Mouse (Mus musculus) neural tube, embryonic 13.5 days (tissue): ENCODE data around the gene Gm9507. TPM values are rescaled to one million over a fixed set of nuclear protein-coding genes. Genes with fewer than 3 reads are reported as not detected.

Experiments
- ATAC-seq: fragments of 200-750 bp; cut with Nextera tagmentation; 2 replicates; pipeline ENCODE4 v1.8.0; 2017; ENCODE audit warnings: low read depth, mild to moderate bottlenecking, moderate TSS enrichment, moderate library complexity
- H3K27ac ChIP-seq: fragments of 300-500 bp; sonication (generic); replicated peaks from 2 replicates; pipeline ENCODE4 v1.5.1; 2015; ENCODE audit warnings: moderate library complexity, mild to moderate bottlenecking, inconsistent platforms
- H3K27me3 ChIP-seq: fragments of 300-500 bp; sonication (generic); 2 replicates; pipeline ENCODE4 v1.6.1; 2015; ENCODE audit warnings: mild to moderate bottlenecking, inconsistent platforms
- H3K36me3 ChIP-seq: fragments of 300-500 bp; sonication (generic); 2 replicates; pipeline ENCODE4 v1.6.1; 2015; ENCODE audit warnings: mild to moderate bottlenecking, inconsistent platforms
- H3K4me1 ChIP-seq: fragments of 300-500 bp; sonication (generic); replicated peaks from 2 replicates; pipeline ENCODE4 v1.6.1; 2015; ENCODE audit warnings: inconsistent platforms
- H3K4me2 ChIP-seq: fragments of 300-500 bp; sonication (generic); 2 replicates; pipeline ENCODE4 v1.6.1; 2015; ENCODE audit warnings: inconsistent platforms, mild to moderate bottlenecking, moderate library complexity
- H3K4me3 ChIP-seq: fragments of 300-500 bp; sonication (generic); 2 replicates; pipeline ENCODE4 v1.5.1; 2015; ENCODE audit warnings: mild to moderate bottlenecking, inconsistent platforms
- H3K9ac ChIP-seq: fragments of 300-500 bp; sonication (generic); 2 replicates; pipeline ENCODE4 v1.6.1; 2015; ENCODE audit warnings: moderate library complexity, mild to moderate bottlenecking, inconsistent platforms
- H3K9me3 ChIP-seq: fragments of 300-500 bp; sonication (generic); 2 replicates; pipeline ENCODE4 v1.6.1; 2016; ENCODE audit warnings: inconsistent platforms
- WGBS: fragments of 180-500 bp; shearing (Covaris S2); methylation state at CpG from one replicate; pipeline ENCODE4 v1.1.7; 2015; 5-methylcytosine and 5-hydroxymethylcytosine counted together
- polyA plus RNA-seq: library from polyadenylated mRNA; unstranded; fragments of >200 nt; fragmentation: Nextera tagmentation; extraction: Ambion mirVana; gene quantifications from 2 replicates; pipeline ENCODE4 v1.2.1, GENCODE M21; 2015

Gm9507 gene
- not detected in 2 replicates for polyA plus RNA-seq

- 71% methylated on average over 5 of the region's 5 CpGs for WGBS
- Histone ChIP-seq H3K9me3 (no peaks in the 10 kb centered on the region), H3K4me2 (no peak within 1 kb of the TSS), H3K27me3 (no peaks in the 10 kb centered on the region), H3K4me1 (no peaks in the 10 kb centered on the region), H3K27ac (no peak within 1 kb of the TSS), H3K9ac (no peak within 1 kb of the TSS), H3K36me3 (no peaks in the 10 kb centered on the region), H3K4me3 (no peak within 1 kb of the TSS)
- no peak for ATAC-seq
Observed at GRCm38 (mm10) chr10:77811743-77812142, at the start of gene Gm9507. Gene Gm9507, minus strand, starts transcription at chr10:77811843.

- Histone ChIP-seq H3K9ac (no peak within 1 kb of the TSS), H3K27me3 (no peaks in the 10 kb centered on the region), H3K27ac (no peak within 1 kb of the TSS), H3K9me3 (no peaks in the 10 kb centered on the region), H3K4me2 (no peak within 1 kb of the TSS), H3K4me3 (no peak within 1 kb of the TSS), H3K36me3 (no peaks in the 10 kb centered on the region), H3K4me1 (0 out of 2 replicates have a peak, but pooled peaks cover 3% of the 10 kb centered on the region)
- 72% methylated on average over 9 of the region's 9 CpGs for WGBS
- ATAC-seq = no peak
Observed at GRCm38 (mm10) chr10:77852559-77852958, 40.9 kb upstream of the Gm9507 start, which contains the start of gene Gm10318. Gene Gm10318, plus strand, starts transcription at chr10:77852859.

- no peak overlapping the region for H3K9ac ChIP-seq
- no peaks in the 10 kb centered on the region for H3K27me3 ChIP-seq
- ATAC-seq = no peak
- H3K4me1 ChIP-seq = no peaks in the 10 kb centered on the region
- no peak overlapping the region for H3K4me2 ChIP-seq
- H3K36me3 ChIP-seq = no peaks in the 10 kb centered on the region
- no peak overlapping the region for H3K4me3 ChIP-seq
- 93% methylated on average over 2 of the region's 2 CpGs for WGBS
- peaks cover 22% of the 10 kb centered on the region for H3K9me3 ChIP-seq
- no peak overlapping the region for H3K27ac ChIP-seq
Observed at GRCm38 (mm10) chr10:77847538-77847937, 35.9 kb upstream of the Gm9507 start.

GRCm38 (mm10) chr10:77846961-77847360, 35.3 kb upstream of the Gm9507 start:
- no peak overlapping the region for H3K4me3 ChIP-seq
- H3K4me2 ChIP-seq = no peak overlapping the region
- ATAC-seq = no peak
- no peak overlapping the region for H3K9ac ChIP-seq
- no peaks in the 10 kb centered on the region for H3K4me1 ChIP-seq
- H3K36me3 ChIP-seq = no peaks in the 10 kb centered on the region
- H3K9me3 ChIP-seq = peaks cover 22% of the 10 kb centered on the region
- H3K27ac ChIP-seq = no peak overlapping the region
- H3K27me3 ChIP-seq = no peaks in the 10 kb centered on the region
- 26% methylated on average over 2 of the region's 2 CpGs for WGBS

GRCm38 (mm10) chr10:77846503-77846902, 34.9 kb upstream of the Gm9507 start, which contains the start of gene Gm36176:
Gene Gm36176, plus strand, starts transcription at chr10:77846803.
- H3K4me1 ChIP-seq = no peaks in the 10 kb centered on the region
- peaks cover 24% of the 10 kb centered on the region for H3K9me3 ChIP-seq
- H3K9ac ChIP-seq = no peak within 1 kb of the TSS
- no peaks in the 10 kb centered on the region for H3K36me3 ChIP-seq
- no peak for ATAC-seq
- no peaks in the 10 kb centered on the region for H3K27me3 ChIP-seq
- H3K4me2 ChIP-seq = no peak within 1 kb of the TSS
- 74% methylated on average over 3 of the region's 3 CpGs for WGBS
- H3K4me3 ChIP-seq = no peak within 1 kb of the TSS
- no peak within 1 kb of the TSS for H3K27ac ChIP-seq

GRCm38 (mm10) chr10:77839006-77839405, 27.4 kb upstream of the Gm9507 start:
- no peak overlapping the region for H3K4me3 ChIP-seq
- WGBS = 83% methylated on average over 6 of the region's 6 CpGs
- no peak overlapping the region for H3K27ac ChIP-seq
- no peaks in the 10 kb centered on the region for H3K4me1 ChIP-seq
- no peak for ATAC-seq
- no peak overlapping the region for H3K9ac ChIP-seq
- H3K27me3 ChIP-seq = no peaks in the 10 kb centered on the region
- no peak overlapping the region for H3K4me2 ChIP-seq
- peaks cover 18% of the 10 kb centered on the region for H3K9me3 ChIP-seq
- no peaks in the 10 kb centered on the region for H3K36me3 ChIP-seq

GRCm38 (mm10) chr10:77835647-77836046, 24.0 kb upstream of the Gm9507 start, which contains the start of gene Krtap10-10:
Gene Krtap10-10, plus strand, starts transcription at chr10:77835947.
- ATAC-seq = no peak
- H3K27me3 ChIP-seq = no peaks in the 10 kb centered on the region
- H3K4me1 ChIP-seq = no peaks in the 10 kb centered on the region
- H3K36me3 ChIP-seq = no peaks in the 10 kb centered on the region
- H3K9me3 ChIP-seq = no peaks in the 10 kb centered on the region
- H3K27ac ChIP-seq = no peak within 1 kb of the TSS
- H3K9ac ChIP-seq = no peak within 1 kb of the TSS
- H3K4me3 ChIP-seq = no peak within 1 kb of the TSS
- no peak within 1 kb of the TSS for H3K4me2 ChIP-seq
- WGBS = 73% methylated on average over 6 of the region's 9 CpGs

- no peak for ATAC-seq
- Histone ChIP-seq H3K27ac (no peak within 1 kb of the TSS), H3K4me2 (no peak within 1 kb of the TSS), H3K4me1 (no peaks in the 10 kb centered on the region), H3K27me3 (no peaks in the 10 kb centered on the region), H3K4me3 (no peak within 1 kb of the TSS), H3K9me3 (peaks cover 5% of the 10 kb centered on the region; the same call in 1 of the 2 replicates), H3K36me3 (no peaks in the 10 kb centered on the region), H3K9ac (no peak within 1 kb of the TSS)
- 83% methylated on average over 6 of the region's 6 CpGs for WGBS
Observed at GRCm38 (mm10) chr10:77826951-77827350, 15.3 kb upstream of the Gm9507 start, which contains the start of gene Krtap10-4. Gene Krtap10-4, minus strand, starts transcription at chr10:77827095.

- Histone ChIP-seq H3K27ac (no peak overlapping the region), H3K36me3 (no peaks in the 10 kb centered on the region), H3K4me1 (no peaks in the 10 kb centered on the region), H3K4me3 (no peak overlapping the region), H3K27me3 (no peaks in the 10 kb centered on the region), H3K9me3 (peaks cover 5% of the 10 kb centered on the region; the same call in 1 of the 2 replicates), H3K4me2 (no peak overlapping the region), H3K9ac (no peak overlapping the region)
- no peak for ATAC-seq
- 46% methylated on average over 4 of the region's 4 CpGs for WGBS
Observed at GRCm38 (mm10) chr10:77819203-77819602, 7.6 kb upstream of the Gm9507 start.

GRCm38 (mm10) chr10:77818523-77818922, 6.9 kb upstream of the Gm9507 start:
- H3K9ac ChIP-seq = no peak overlapping the region
- no peaks in the 10 kb centered on the region for H3K27me3 ChIP-seq
- H3K27ac ChIP-seq = no peak overlapping the region
- WGBS = 97% methylated on average over 4 of the region's 4 CpGs
- no peaks in the 10 kb centered on the region for H3K9me3 ChIP-seq
- H3K4me2 ChIP-seq = no peak overlapping the region
- no peak overlapping the region for H3K4me3 ChIP-seq
- H3K4me1 ChIP-seq = no peaks in the 10 kb centered on the region
- H3K36me3 ChIP-seq = no peaks in the 10 kb centered on the region
- ATAC-seq = no peak

- Histone ChIP-seq H3K27me3 (no peaks in the 10 kb centered on the region), H3K4me1 (no peaks in the 10 kb centered on the region), H3K27ac (no peak overlapping the region), H3K36me3 (no peaks in the 10 kb centered on the region), H3K4me3 (no peak overlapping the region), H3K4me2 (no peak overlapping the region), H3K9me3 (no peaks in the 10 kb centered on the region), H3K9ac (no peak overlapping the region)
- no peak for ATAC-seq
- 36% methylated on average over 5 of the region's 5 CpGs for WGBS
Observed at GRCm38 (mm10) chr10:77815514-77815913, 3.9 kb upstream of the Gm9507 start.

GRCm38 (mm10) chr10:77814382-77814781, 2.7 kb upstream of the Gm9507 start, which contains the start of gene Gm2696:
Gene Gm2696, plus strand, starts transcription at chr10:77814682.
- ATAC-seq = no peak
- 63% methylated on average over 4 of the region's 4 CpGs for WGBS
- Histone ChIP-seq H3K4me2 (no peak within 1 kb of the TSS), H3K27ac (no peak within 1 kb of the TSS), H3K4me3 (no peak within 1 kb of the TSS), H3K4me1 (no peaks in the 10 kb centered on the region), H3K9ac (no peak within 1 kb of the TSS), H3K9me3 (no peaks in the 10 kb centered on the region), H3K36me3 (no peaks in the 10 kb centered on the region), H3K27me3 (no peaks in the 10 kb centered on the region)

- 87% methylated on average over 3 of the region's 3 CpGs for WGBS
- Histone ChIP-seq H3K4me3 (no peak overlapping the region), H3K36me3 (no peaks in the 10 kb centered on the region), H3K9me3 (no peaks in the 10 kb centered on the region), H3K9ac (no peak overlapping the region), H3K27ac (no peak overlapping the region), H3K4me1 (0 out of 2 replicates have a peak, but pooled peaks cover under 1% of the 10 kb centered on the region), H3K4me2 (no peak overlapping the region), H3K27me3 (no peaks in the 10 kb centered on the region)
- no peak for ATAC-seq
Observed at GRCm38 (mm10) chr10:77804095-77804494, 7.5 kb downstream of the Gm9507 start.
